Mouse (Mus musculus): Measurements from ENCODE around the gene Olfr1348.
"Not testable (repeated sequence)": the region's sequence is repeated elsewhere in the genome, so short reads cannot be mapped to it uniquely, and the experiment has no call there.

The Olfr1348 gene

GRCm38 (mm10) chr7:6508648-6509047 is at the start of gene Olfr1348:
Olfr1348 (minus strand) TSS chr7:6508748.
- DNase-seq (ENCODE audit: low read depth in 2 of 2, low spot score in 2 of 2), result no peak

- no peak for DNase-seq (ENCODE audit: low read depth in 2 of 2, low spot score in 2 of 2)
Observed at GRCm38 (mm10) chr7:6526141-6526540, 17.6 kb upstream of the Olfr1348 start.

- DNase-seq (ENCODE audit: low read depth in 2 of 2, low spot score in 2 of 2), result no peak
Observed at GRCm38 (mm10) chr7:6525001-6525400, 16.5 kb upstream of the Olfr1348 start.

GRCm38 (mm10) chr7:6522850-6523249 is 14.3 kb upstream of the Olfr1348 start, which contains the start of gene Olfr1349:
Olfr1349 (minus strand) TSS chr7:6522950.
- no peak for DNase-seq (ENCODE audit: low read depth in 2 of 2, low spot score in 2 of 2)

- DNase-seq (ENCODE audit: low read depth in 2 of 2, low spot score in 2 of 2), result no peak
Observed at GRCm38 (mm10) chr7:6521666-6522065, 13.1 kb upstream of the Olfr1348 start.

GRCm38 (mm10) chr7:6499655-6500054 is 8.9 kb downstream of the Olfr1348 start, which contains the start of gene Olfr1347:
Olfr1347 (minus strand) TSS chr7:6499755.
- DNase-seq (ENCODE audit: low read depth in 2 of 2, low spot score in 2 of 2), result no peak

- no peak for DNase-seq (ENCODE audit: low read depth in 2 of 2, low spot score in 2 of 2)
Observed at GRCm38 (mm10) chr7:6486841-6487240, 21.7 kb downstream of the Olfr1348 start, which contains the start of gene Olfr5. Olfr5 (minus strand) TSS chr7:6486941.

- DNase-seq (ENCODE audit: low read depth in 2 of 2, low spot score in 2 of 2), result not testable (repeated sequence)
Observed at GRCm38 (mm10) chr7:6477633-6478032, 30.9 kb downstream of the Olfr1348 start.

- no peak for DNase-seq (ENCODE audit: low read depth in 2 of 2, low spot score in 2 of 2)
Observed at GRCm38 (mm10) chr7:6466951-6467350, 41.6 kb downstream of the Olfr1348 start, which contains the start of gene Olfr1346. Olfr1346 (plus strand) TSS chr7:6467101.

GRCm38 (mm10) chr7:6456399-6456798 is 52.1 kb downstream of the Olfr1348 start:
- no peak for DNase-seq (ENCODE audit: low read depth in 2 of 2, low spot score in 2 of 2)

- DNase-seq (ENCODE audit: low read depth in 2 of 2, low spot score in 2 of 2), result no peak
Observed at GRCm38 (mm10) chr7:6455868-6456267, 52.7 kb downstream of the Olfr1348 start, which contains the start of gene Olfr1336. Olfr1336 (plus strand) TSS chr7:6456168.

Measured in CD8-positive naive resting alpha-beta T cell, adult 2 months (primary cell).